Mouse (Mus musculus): ENCODE data around the gene Cpeb4. TPM values are rescaled to one million over a fixed set of nuclear protein-coding genes. Genes with fewer than 3 reads are reported as not detected.
A peak's percentile ranks its signal among the peaks of the same experiment; 100 is the strongest.

Gene Cpeb4
- total RNA-seq, 2 experiments from 2014 or later, result 159 to 169 TPM

GRCm38 (mm10) chr11:31874071-31874470 lies 2.1 kb downstream of the Cpeb4 start:
- intact Hi-C loops (cut with DNase I), result loop anchor here (5.0 kb wide), 1 partner anchor 73 kb away; no protein-coding TSS in a partner anchor
- Histone ChIP-seq H3K27ac (peak overlapping the region; percentile 94), H3K4me3 (peak overlapping the region; percentile 97)
- TF ChIP-seq CTCF (IDR thresholded peaks at IDR 0.05), result no peak
- no peak for DNase-seq (ENCODE audit: extremely low spot score in 1 of 2, low spot score in 2 of 2)

- Histone ChIP-seq H3K4me3 (no peak overlapping the region; the same call in 1 of the 2 replicates), H3K27ac (no peak overlapping the region; the same call in 1 of the 2 replicates)
- no peak for TF ChIP-seq CTCF (IDR thresholded peaks at IDR 0.05)
- intact Hi-C loops (cut with DNase I), result loop anchor here (2.0 kb wide), 1 partner anchor 53 kb away; no protein-coding TSS in a partner anchor
- no peak for DNase-seq (ENCODE audit: extremely low spot score in 1 of 2, low spot score in 2 of 2)
Measured at GRCm38 (mm10) chr11:31883671-31884070, 11.7 kb downstream of the Cpeb4 start.

GRCm38 (mm10) chr11:31885765-31886164 lies 13.8 kb downstream of the Cpeb4 start:
- intact Hi-C loops (cut with DNase I), result no loop called here
- no peak for DNase-seq (ENCODE audit: extremely low spot score in 1 of 2, low spot score in 2 of 2)
- TF ChIP-seq CTCF (IDR thresholded peaks at IDR 0.05), result no peak
- H3K4me3 ChIP-seq, result no peak overlapping the region
- H3K27ac ChIP-seq, result no peak overlapping the region

GRCm38 (mm10) chr11:31888229-31888628 lies 16.2 kb downstream of the Cpeb4 start:
- no peak overlapping the region for H3K27ac ChIP-seq
- intact Hi-C loops (cut with DNase I), result no loop called here
- no peak overlapping the region for H3K4me3 ChIP-seq
- no peak for TF ChIP-seq CTCF (IDR thresholded peaks at IDR 0.05)
- DNase-seq (ENCODE audit: extremely low spot score in 1 of 2, low spot score in 2 of 2), result no peak

- TF ChIP-seq CTCF (IDR thresholded peaks at IDR 0.05), result no peak
- no peak overlapping the region for H3K27ac ChIP-seq
- intact Hi-C loops (cut with DNase I), result no loop called here
Measured at GRCm38 (mm10) chr11:31892152-31892551, 20.1 kb downstream of the Cpeb4 start.

GRCm38 (mm10) chr11:31893639-31894038 lies 21.6 kb downstream of the Cpeb4 start:
- Histone ChIP-seq H3K4me3 (no peak overlapping the region), H3K27ac (no peak overlapping the region)
- no peak for DNase-seq (ENCODE audit: extremely low spot score in 1 of 2, low spot score in 2 of 2)
- no peak for TF ChIP-seq CTCF (IDR thresholded peaks at IDR 0.05)
- intact Hi-C loops (cut with DNase I), result no loop called here

More at GRCm38 (mm10) chr11:31892152-31892551, 20.1 kb downstream of the Cpeb4 start:
- no peak overlapping the region for H3K4me3 ChIP-seq
- no peak for DNase-seq (ENCODE audit: extremely low spot score in 1 of 2, low spot score in 2 of 2)

- H3K27ac ChIP-seq, result no peak overlapping the region
- intact Hi-C loops (cut with DNase I), result no loop called here
- TF ChIP-seq CTCF (IDR thresholded peaks at IDR 0.05), result no peak
- no peak for DNase-seq (ENCODE audit: extremely low spot score in 1 of 2, low spot score in 2 of 2)
- no peak overlapping the region for H3K4me3 ChIP-seq
Measured at GRCm38 (mm10) chr11:31896065-31896792, 24.2 kb downstream of the Cpeb4 start.

- no peak overlapping the region for H3K27ac ChIP-seq
- H3K4me3 ChIP-seq, result no peak overlapping the region
- no peak for DNase-seq (ENCODE audit: extremely low spot score in 1 of 2, low spot score in 2 of 2)
- intact Hi-C loops (cut with DNase I), result no loop called here
- TF ChIP-seq CTCF (IDR thresholded peaks at IDR 0.05), result no peak
Measured at GRCm38 (mm10) chr11:31896905-31897304, 24.9 kb downstream of the Cpeb4 start.

GRCm38 (mm10) chr11:31899166-31899565 lies 27.2 kb downstream of the Cpeb4 start:
- H3K4me3 ChIP-seq, result no peak overlapping the region
- intact Hi-C loops (cut with DNase I), result no loop called here
- TF ChIP-seq CTCF (IDR thresholded peaks at IDR 0.05), result no peak
- no peak overlapping the region for H3K27ac ChIP-seq
- DNase-seq (ENCODE audit: extremely low spot score in 1 of 2, low spot score in 2 of 2), result no peak

- no peak for DNase-seq (ENCODE audit: extremely low spot score in 1 of 2, low spot score in 2 of 2)
- Histone ChIP-seq H3K27ac (no peak overlapping the region; the same call in 1 of the 2 replicates), H3K4me3 (no peak overlapping the region)
- intact Hi-C loops (cut with DNase I), result no loop called here
- TF ChIP-seq CTCF (IDR thresholded peaks at IDR 0.05), result no peak
Measured at GRCm38 (mm10) chr11:31900736-31901135, 28.7 kb downstream of the Cpeb4 start.

GRCm38 (mm10) chr11:31902251-31903001 lies 30.4 kb downstream of the Cpeb4 start:
- no peak for TF ChIP-seq CTCF (IDR thresholded peaks at IDR 0.05)
- DNase-seq (ENCODE audit: extremely low spot score in 1 of 2, low spot score in 2 of 2), result no peak
- no peak overlapping the region for H3K4me3 ChIP-seq
- no peak overlapping the region for H3K27ac ChIP-seq
- intact Hi-C loops (cut with DNase I), result no loop called here

GRCm38 (mm10) chr11:31906499-31906898 lies 34.5 kb downstream of the Cpeb4 start:
- TF ChIP-seq CTCF (IDR thresholded peaks at IDR 0.05), result no peak
- DNase-seq (ENCODE audit: extremely low spot score in 1 of 2, low spot score in 2 of 2), result no peak
- no peak overlapping the region for H3K4me3 ChIP-seq
- peak overlapping the region; percentile 12; the same call in 1 of the 2 replicates for H3K27ac ChIP-seq
- intact Hi-C loops (cut with DNase I), result no loop called here
